Comparison of ENCODE assay signal across 22 mouse cellular contexts in the genomic region with DNA sequence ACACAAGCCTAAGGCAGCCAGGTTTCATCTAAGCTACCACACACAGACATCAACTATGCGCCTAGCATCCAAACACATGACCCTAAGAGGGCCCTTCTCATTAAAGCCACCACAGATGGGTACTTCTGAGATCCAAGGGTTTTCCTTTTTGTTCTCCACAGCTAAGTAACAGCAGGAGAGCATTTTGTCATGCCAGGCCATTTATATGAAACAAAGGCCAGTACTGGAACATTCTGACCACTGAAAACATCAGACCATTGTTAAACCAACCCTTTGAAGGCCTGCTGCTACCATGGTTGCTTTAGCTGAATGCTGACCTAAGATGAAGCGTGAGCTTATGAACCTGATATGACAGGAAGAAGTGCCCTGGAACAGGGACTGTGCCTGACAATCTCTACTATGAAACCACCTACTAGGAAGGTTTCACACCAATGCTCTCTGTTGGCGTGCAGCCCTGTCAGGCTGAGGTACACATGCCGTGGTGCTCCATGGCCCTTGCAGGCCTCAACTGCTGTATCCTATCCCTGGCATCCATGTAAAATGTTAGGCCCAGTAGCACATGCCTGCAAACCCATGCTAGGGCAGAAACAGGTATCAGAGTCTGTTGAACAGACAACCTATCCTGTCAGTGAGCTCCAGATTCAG. TPM values are rescaled to one million over a fixed set of nuclear protein-coding genes. Genes with fewer than 3 reads are reported as not detected.
DNase-seq lines count a peak whose midpoint lies in the region; ATAC-seq and TF ChIP-seq lines count a peak whose summit lies in the region.
"Had no signal": no experiment of that assay in that cellular context is flagged by ENCODE, and none has a peak within 500 bp of the region (broad histone marks: within the 10 kb centered on the region; RNA-seq: fewer than 3 reads in every experiment).

No protein-coding gene starts in this region.

- no peak for ATAC-seq in cerebellum, adult (ENCODE audit: insufficient number of reproducible peaks, low FRiP score, low TSS enrichment)
- no peak for ATAC-seq in hindbrain, embryonic 13.5 days (ENCODE audit: low FRiP score)
- ATAC-seq in hindbrain, postnatal 0 days, result no peak; the same call in 1 of the 2 replicates
- ATAC-seq: activated CD4-positive, CD25-positive, alpha-beta regulatory T cell, adult 4 months; forebrain, embryonic 16.5 days had no signal

- 52% methylated on average over 4 of the region's 4 CpGs for WGBS in hindbrain, embryonic 10.5 days
- WGBS in hindbrain, embryonic 13.5 days, result 45% methylated on average over 4 of the region's 4 CpGs
- WGBS in hindbrain, postnatal 0 days, result 45% methylated on average over 4 of the region's 4 CpGs
- WGBS in thymus, adult 2 months, result 96% methylated on average over 4 of the region's 4 CpGs

- peaks cover 32% of the 10 kb centered on the region for H3K36me3 ChIP-seq in hindbrain, embryonic 10.5 days
- H3K36me3 ChIP-seq in hindbrain, embryonic 13.5 days, result peaks cover 10% of the 10 kb centered on the region; the same call in 1 of the 2 replicates
- H3K36me3 ChIP-seq in hindbrain, postnatal 0 days (ENCODE audit: insufficient read depth, low read length), result no peaks in the 10 kb centered on the region
- no peaks in the 10 kb centered on the region for H3K36me3 ChIP-seq in thymus, adult 2 months (ENCODE audit: control insufficient read depth, insufficient read depth, low read length)

- TF ChIP-seq POLR2A in thymus, adult 2 months (IDR thresholded peaks at IDR 0.05; ENCODE audit: control insufficient read depth, extremely low read depth, insufficient read depth, low read length, poor library complexity), result no peak

- peaks cover 33% of the 10 kb centered on the region for H3K4me1 ChIP-seq in hindbrain, embryonic 10.5 days (replicated peaks)
- peaks cover 19% of the 10 kb centered on the region for H3K4me1 ChIP-seq in hindbrain, embryonic 13.5 days (replicated peaks)
- H3K4me1 ChIP-seq in hindbrain, postnatal 0 days (ENCODE audit: insufficient read depth, low read length), result no peaks in the 10 kb centered on the region
- H3K4me1 ChIP-seq in thymus, adult 2 months (replicated peaks; ENCODE audit: control insufficient read depth, insufficient read depth, low read length), result peaks cover 3% of the 10 kb centered on the region; the same call in 1 of the 2 replicates

- peak; percentile 36 to 42 for DNase-seq in cerebellum, adult 18-20 months
- DNase-seq in hindbrain, embryonic 10.5 days (ENCODE audit: low spot score), result peak; percentile 21
- peak; percentile 29 for DNase-seq in ZHBTc4 (ENCODE audit: low read depth, low spot score)
- DNase-seq in hindbrain, postnatal 0 days (ENCODE audit: low spot score), result no peak
- DNase-seq in thymus, adult 2 months, result no peak
- no peak for DNase-seq in urinary bladder, adult 18-20 months (ENCODE audit: low spot score in 2 of 2)
- DNase-seq: gastrocnemius, postnatal 14 days; kidney, adult 2 months; layer of hippocampus, postnatal 36 days; lung, adult 2 months; thymus, postnatal 14 days had no signal

- no peaks in the 10 kb centered on the region for H3K27me3 ChIP-seq in hindbrain, embryonic 10.5 days (ENCODE audit: insufficient read depth, poor library complexity, severe bottlenecking)
- no peaks in the 10 kb centered on the region for H3K27me3 ChIP-seq in hindbrain, embryonic 13.5 days
- no peaks in the 10 kb centered on the region for H3K27me3 ChIP-seq in hindbrain, postnatal 0 days (ENCODE audit: insufficient read depth, low read length)
- H3K27me3 ChIP-seq in thymus, adult 2 months (ENCODE audit: control insufficient read depth, insufficient read depth, low read length), result no peaks in the 10 kb centered on the region
- H3K27me3 ChIP-seq: CH12.LX had no signal

- no peak overlapping the region for H3K9ac ChIP-seq in hindbrain, embryonic 13.5 days
- H3K9ac ChIP-seq in hindbrain, postnatal 0 days (replicated peaks; ENCODE audit: low read length), result no peak overlapping the region

- H3K4me2 ChIP-seq in hindbrain, embryonic 13.5 days, result no peak overlapping the region
- no peak overlapping the region for H3K4me2 ChIP-seq in hindbrain, postnatal 0 days (ENCODE audit: low read depth, low read length)

- 0 out of 2 replicates have a peak overlapping the region, but pooled peaks have one; percentile 47 for H3K27ac ChIP-seq in hindbrain, embryonic 10.5 days
- H3K27ac ChIP-seq in hindbrain, embryonic 13.5 days, result no peak overlapping the region
- peak overlapping the region; percentile 32; the same call in 1 of the 2 replicates for H3K27ac ChIP-seq in hindbrain, postnatal 0 days
- no peak overlapping the region for H3K27ac ChIP-seq in thymus, adult 2 months (ENCODE audit: control insufficient read depth, insufficient read depth, low read length)

- no peaks in the 10 kb centered on the region for H3K9me3 ChIP-seq in hindbrain, embryonic 10.5 days
- H3K9me3 ChIP-seq in hindbrain, embryonic 13.5 days, result no peaks in the 10 kb centered on the region
- H3K9me3 ChIP-seq in hindbrain, postnatal 0 days (ENCODE audit: low read length), result no peaks in the 10 kb centered on the region

- no peak overlapping the region for H3K4me3 ChIP-seq in hindbrain, embryonic 10.5 days
- no peak overlapping the region for H3K4me3 ChIP-seq in hindbrain, embryonic 13.5 days
- no peak overlapping the region for H3K4me3 ChIP-seq in hindbrain, postnatal 0 days (ENCODE audit: low read length)
- H3K4me3 ChIP-seq in thymus, adult 2 months (ENCODE audit: control insufficient read depth, insufficient read depth, low read length), result no peak overlapping the region

- TF ChIP-seq CTCF in hindbrain, postnatal 0 days (IDR thresholded peaks at IDR 0.05; ENCODE audit: low read depth), result no peak
- no peak for TF ChIP-seq CTCF in thymus, adult 2 months (IDR thresholded peaks at IDR 0.05; ENCODE audit: borderline replicate concordance, control insufficient read depth, extremely low read depth, insufficient read depth, low read length, poor library complexity)

RNA-seq across cellular contexts. Expression of a gene that starts 29.2 kb away (rescaled TPM):
- polyA plus RNA-seq in hindbrain, embryonic 10.5 days (2016; fragmentation: Nextera tagmentation; extraction: Ambion mirVana), result not detected in 2 replicates
- not detected in 2 replicates for polyA plus RNA-seq in hindbrain, embryonic 13.5 days (2015; fragmentation: Nextera tagmentation; extraction: Ambion mirVana)
- total RNA-seq in hindbrain, postnatal 0 days (2014; rRNA removed), result 0.16 and 6.4 TPM in 2 replicates
- polyA plus RNA-seq in hindbrain, postnatal 0 days (2015; fragmentation: Nextera tagmentation; extraction: Ambion mirVana), result not detected in 2 replicates
- 0.23 TPM in 1 of 2 replicates, not detected in the other for polyA plus RNA-seq in thymus, adult 2 months (2012; rRNA removed)
- total RNA-seq: CH12.LX; hematopoietic stem cell, adult 5-6 weeks; left cerebral cortex, postnatal 36 days; liver, adult 2 months had no signal
- polyA plus RNA-seq: activated CD4-positive, CD25-positive, alpha-beta regulatory T cell, adult 4 months; forebrain, embryonic 16.5 days; heart, embryonic 14.5 days; kidney, adult 2 months; liver, adult 2 months; spleen, adult 2 months; stomach, embryonic 16.5 days had no signal

RNA-seq across cellular contexts. Expression of a gene that starts 41.5 kb away (rescaled TPM):
- 16.1 and 17.5 TPM in 2 replicates for polyA plus RNA-seq in hindbrain, embryonic 10.5 days (2016; fragmentation: Nextera tagmentation; extraction: Ambion mirVana)
- 9.6 and 10.5 TPM in 2 replicates for polyA plus RNA-seq in hindbrain, embryonic 13.5 days (2015; fragmentation: Nextera tagmentation; extraction: Ambion mirVana)
- total RNA-seq in hindbrain, postnatal 0 days (2014; rRNA removed), result 6.4 and 14.1 TPM in 2 replicates
- polyA plus RNA-seq in hindbrain, postnatal 0 days (2015; fragmentation: Nextera tagmentation; extraction: Ambion mirVana), result 5.8 and 6.2 TPM in 2 replicates
- polyA plus RNA-seq in thymus, adult 2 months (2012; rRNA removed), result 17.1 and 18.2 TPM in 2 replicates

RNA-seq across cellular contexts. Expression of a gene that starts 51.5 kb away (rescaled TPM):
- polyA plus RNA-seq in hindbrain, embryonic 10.5 days (2016; fragmentation: Nextera tagmentation; extraction: Ambion mirVana), result 23.1 and 27.5 TPM in 2 replicates
- polyA plus RNA-seq in hindbrain, embryonic 13.5 days (2015; fragmentation: Nextera tagmentation; extraction: Ambion mirVana), result 11.6 and 14.9 TPM in 2 replicates
- total RNA-seq in hindbrain, postnatal 0 days (2014; rRNA removed), result 10.1 and 13.3 TPM in 2 replicates
- polyA plus RNA-seq in hindbrain, postnatal 0 days (2015; fragmentation: Nextera tagmentation; extraction: Ambion mirVana), result 11.9 and 12.4 TPM in 2 replicates
- polyA plus RNA-seq in thymus, adult 2 months (2012; rRNA removed), result 5.9 and 6.9 TPM in 2 replicates

Comparison
In these comparisons a context has a peak if more than half of its experiments do, and no peak if none do; other contexts are left out.
1. DNase-seq: peak in cerebellum, adult 18-20 months (2 of 2), hindbrain, embryonic 10.5 days (single experiment) and ZHBTc4 (single experiment); none in hindbrain, postnatal 0 days (single experiment), thymus, adult 2 months (single experiment) and urinary bladder, adult 18-20 months (0 of 2).
2. H3K27ac ChIP-seq: peak in hindbrain, embryonic 10.5 days (single experiment) and hindbrain, postnatal 0 days (single experiment); none in hindbrain, embryonic 13.5 days (single experiment) and thymus, adult 2 months (single experiment).